Mouse (Mus musculus) kidney, postnatal 0 days (tissue): ENCODE results near the gene Lad1. TPM values are rescaled to one million over a fixed set of nuclear protein-coding genes. Genes with fewer than 3 reads are reported as not detected.
A peak's percentile ranks its signal among the peaks of the same experiment; 100 is the strongest.

Experiments
- ATAC-seq: fragments of 200-750 bp; cut with Nextera tagmentation; replicated peaks from 2 replicates; pipeline ENCODE4 v1.8.0; 2017; ENCODE audit warnings: low read depth, moderate number of reproducible peaks, moderate TSS enrichment, moderate library complexity; ENCODE audit not compliant: low FRiP score
- DNase-seq: peaks from one replicate; pipeline ENCODE4 v3.0.0-alpha.2; 2016; ENCODE audit warnings: low spot score
- H3K27ac ChIP-seq: fragments of 300-500 bp; sonication (generic); 2 replicates; pipeline ENCODE4 v1.5.1; 2014; ENCODE audit warnings: mild to moderate bottlenecking
- H3K27me3 ChIP-seq: fragments of 300-500 bp; sonication (generic); 2 replicates; pipeline ENCODE4 v1.6.1; 2014; ENCODE audit warnings: low read length, mixed read lengths; ENCODE audit not compliant: insufficient read depth
- H3K36me3 ChIP-seq: fragments of 300-500 bp; sonication (generic); 2 replicates; pipeline ENCODE4 v1.6.1; 2014; ENCODE audit warnings: low read length, mixed read lengths; ENCODE audit not compliant: insufficient read depth
- H3K4me1 ChIP-seq: fragments of 300-500 bp; sonication (generic); replicated peaks from 2 replicates; pipeline ENCODE4 v1.6.1; 2014; ENCODE audit warnings: antibody characterized with exemption, low read length, mixed read lengths; ENCODE audit not compliant: insufficient read depth
- H3K4me2 ChIP-seq: fragments of 300-500 bp; sonication (generic); 2 replicates; pipeline ENCODE4 v1.6.1; 2014; ENCODE audit warnings: mild to moderate bottlenecking, low read length, moderate library complexity, mixed read lengths
- H3K4me3 ChIP-seq: fragments of 300-500 bp; sonication (generic); replicated peaks from 2 replicates; pipeline ENCODE4 v1.5.1; 2014; ENCODE audit warnings: low read depth, low read length
- H3K9ac ChIP-seq: fragments of 300-500 bp; sonication (generic); 2 replicates; pipeline ENCODE4 v1.6.1; 2014; ENCODE audit warnings: low read depth, low read length
- H3K9me3 ChIP-seq: fragments of 300-500 bp; sonication (generic); replicated peaks from 2 replicates; pipeline ENCODE4 v1.6.1; 2016; ENCODE audit warnings: low read length, inconsistent platforms, mixed read lengths
- CTCF ChIP-seq: IDR thresholded peaks from 2 replicates; pipeline ENCODE4 v1.5.1; 2016; ENCODE audit warnings: antibody characterized with exemption, low read depth, mild to moderate bottlenecking, moderate library complexity
- WGBS: fragments of 180-500 bp; shearing (Covaris S2); extraction: QIAGEN DNeasy Blood & Tissue Kit; methylation state at CpG from one replicate; pipeline ENCODE4 v1.1.7; 2014; 5-methylcytosine and 5-hydroxymethylcytosine counted together
- polyA plus RNA-seq: library from polyadenylated mRNA; unstranded; fragments of >200 nt; fragmentation: Nextera tagmentation; extraction: Ambion mirVana; gene quantifications from 2 replicates; pipeline ENCODE4 v1.2.1, GENCODE M21; 2015

The Lad1 gene
- polyA plus RNA-seq, 1 experiment from 2014 or later, result 28.4 TPM

DNA sequence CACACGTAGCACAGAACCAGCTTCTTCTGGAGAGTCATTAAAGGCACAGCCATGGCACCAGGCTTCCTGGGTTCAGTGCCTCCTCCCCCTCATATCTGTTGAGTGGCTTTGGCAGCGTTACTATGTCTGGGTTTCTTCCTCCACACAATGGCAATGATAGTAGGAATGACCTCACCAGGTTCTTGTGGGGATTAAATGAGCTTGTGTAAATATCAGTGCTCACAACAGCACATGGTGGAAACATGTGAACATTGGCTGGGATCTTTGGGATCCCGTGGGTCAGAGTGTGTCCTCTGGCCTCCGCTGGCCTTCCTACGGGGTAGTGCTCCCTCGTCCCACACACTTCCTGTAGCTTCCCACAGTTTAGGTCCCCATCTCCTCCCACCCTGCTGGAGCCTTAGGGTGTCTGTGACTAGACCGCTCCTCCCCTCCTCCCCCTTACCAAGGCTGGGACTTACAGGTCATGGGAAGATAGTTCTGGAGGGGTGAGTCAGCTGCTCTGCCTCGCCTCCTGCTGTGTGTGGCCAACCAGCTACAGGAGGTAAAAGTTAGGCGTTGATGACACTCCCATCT, 43.7 kb downstream of the Lad1 start:
- Histone ChIP-seq H3K36me3 (no peaks in the 10 kb centered on the region), H3K4me3 (no peak overlapping the region), H3K27ac (no peak overlapping the region), H3K4me1 (no peaks in the 10 kb centered on the region), H3K27me3 (no peaks in the 10 kb centered on the region), H3K9me3 (no peaks in the 10 kb centered on the region), H3K9ac (no peak overlapping the region), H3K4me2 (no peak overlapping the region)
- ATAC-seq (peak; percentile 47; the same call in 1 of the 2 replicates), DNase-seq (no peak)
- TF ChIP-seq CTCF, result no peak
- 33% methylated on average over 9 of the region's 9 CpGs for WGBS

DNA sequence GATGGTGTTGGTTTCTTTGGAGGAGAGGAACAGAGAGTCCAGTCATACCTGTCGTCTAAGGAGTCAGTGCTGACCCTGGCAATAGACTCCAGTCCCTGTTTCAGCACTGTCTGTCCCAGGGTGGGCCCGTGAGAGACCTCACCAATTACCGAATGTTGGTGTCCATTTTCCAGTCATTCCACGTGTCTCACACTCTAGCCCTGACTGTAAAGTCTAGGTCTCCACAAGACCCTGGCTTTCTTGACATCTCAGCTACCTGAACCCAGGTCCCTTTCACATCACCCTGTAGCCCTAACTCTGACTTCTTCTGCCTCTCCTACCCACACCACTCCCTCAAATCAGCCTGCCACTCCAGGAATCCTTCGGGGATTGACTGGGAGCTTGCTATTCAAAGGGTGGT, 44.2 kb downstream of the Lad1 start:
- Histone ChIP-seq H3K9me3 (no peaks in the 10 kb centered on the region), H3K4me2 (no peak overlapping the region), H3K4me3 (no peak overlapping the region), H3K27ac (no peak overlapping the region), H3K27me3 (no peaks in the 10 kb centered on the region), H3K9ac (no peak overlapping the region), H3K36me3 (no peaks in the 10 kb centered on the region), H3K4me1 (no peaks in the 10 kb centered on the region)
- WGBS, result 81% methylated on average over 5 of the region's 5 CpGs
- DNase-seq, result no peak
- ATAC-seq, result no peak
- no peak for TF ChIP-seq CTCF

DNA sequence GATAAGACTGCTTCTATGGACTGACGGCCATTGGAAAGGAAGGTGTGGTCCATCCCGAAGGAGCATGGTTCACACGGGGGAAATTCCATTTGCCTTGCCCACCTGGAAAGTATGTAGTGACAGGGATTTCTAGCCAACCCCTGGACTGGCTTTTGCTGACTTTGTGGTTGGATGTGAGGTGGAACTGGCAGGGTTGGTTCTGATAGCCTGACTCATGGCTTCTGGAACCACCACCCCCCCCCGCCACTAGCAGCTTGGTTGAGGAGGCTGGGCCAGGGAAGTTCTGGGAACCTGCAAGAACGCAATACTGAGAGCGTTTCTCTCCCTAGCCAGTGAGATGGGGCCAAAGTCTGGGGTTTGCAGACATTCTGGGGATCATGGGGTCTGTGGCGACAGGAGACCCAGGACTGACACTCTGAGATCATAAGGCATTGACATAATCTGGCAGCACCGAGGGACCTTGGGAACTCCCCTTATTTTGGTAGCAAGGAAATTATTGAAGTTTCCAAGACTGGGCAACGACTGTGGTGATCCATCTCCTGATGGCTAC, 45.5 kb downstream of the Lad1 start:
- H3K4me1 ChIP-seq, result no peaks in the 10 kb centered on the region
- WGBS, result 81% methylated on average over 9 of the region's 9 CpGs
- ATAC-seq (no peak), DNase-seq (no peak)
- no peak overlapping the region for H3K27ac ChIP-seq
- no peaks in the 10 kb centered on the region for H3K36me3 ChIP-seq
- no peaks in the 10 kb centered on the region for H3K9me3 ChIP-seq
- no peak overlapping the region for H3K4me3 ChIP-seq
- H3K9ac ChIP-seq, result no peak overlapping the region
- H3K4me2 ChIP-seq, result no peak overlapping the region
- H3K27me3 ChIP-seq, result no peaks in the 10 kb centered on the region
- no peak for TF ChIP-seq CTCF

DNA sequence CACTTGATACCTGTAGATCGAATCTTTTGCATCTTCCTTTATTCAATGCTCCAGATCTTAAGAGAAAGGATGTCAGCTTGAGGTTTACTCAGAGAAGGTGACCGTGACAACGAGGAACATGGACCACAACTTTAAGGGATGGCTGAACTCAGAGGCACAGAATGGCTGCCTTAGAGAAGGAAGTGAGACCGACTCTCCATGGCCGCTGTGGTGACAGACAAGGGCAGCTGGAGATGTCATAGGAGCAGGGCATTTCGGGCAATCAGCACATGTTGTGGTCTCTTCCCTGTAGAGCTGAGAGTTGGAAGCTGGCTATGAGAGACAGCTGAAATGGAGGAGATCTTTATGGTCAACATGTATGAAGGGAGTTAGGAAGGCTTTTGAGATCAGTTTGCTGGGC, 46.4 kb downstream of the Lad1 start:
- DNase-seq, result no peak
- Histone ChIP-seq H3K9ac (no peak overlapping the region), H3K27ac (no peak overlapping the region), H3K4me3 (no peak overlapping the region), H3K9me3 (no peaks in the 10 kb centered on the region), H3K4me2 (no peak overlapping the region), H3K36me3 (no peaks in the 10 kb centered on the region), H3K4me1 (no peaks in the 10 kb centered on the region), H3K27me3 (no peaks in the 10 kb centered on the region)
- no peak for TF ChIP-seq CTCF
- 85% methylated on average over 6 of the region's 6 CpGs for WGBS
- no peak for ATAC-seq

DNA sequence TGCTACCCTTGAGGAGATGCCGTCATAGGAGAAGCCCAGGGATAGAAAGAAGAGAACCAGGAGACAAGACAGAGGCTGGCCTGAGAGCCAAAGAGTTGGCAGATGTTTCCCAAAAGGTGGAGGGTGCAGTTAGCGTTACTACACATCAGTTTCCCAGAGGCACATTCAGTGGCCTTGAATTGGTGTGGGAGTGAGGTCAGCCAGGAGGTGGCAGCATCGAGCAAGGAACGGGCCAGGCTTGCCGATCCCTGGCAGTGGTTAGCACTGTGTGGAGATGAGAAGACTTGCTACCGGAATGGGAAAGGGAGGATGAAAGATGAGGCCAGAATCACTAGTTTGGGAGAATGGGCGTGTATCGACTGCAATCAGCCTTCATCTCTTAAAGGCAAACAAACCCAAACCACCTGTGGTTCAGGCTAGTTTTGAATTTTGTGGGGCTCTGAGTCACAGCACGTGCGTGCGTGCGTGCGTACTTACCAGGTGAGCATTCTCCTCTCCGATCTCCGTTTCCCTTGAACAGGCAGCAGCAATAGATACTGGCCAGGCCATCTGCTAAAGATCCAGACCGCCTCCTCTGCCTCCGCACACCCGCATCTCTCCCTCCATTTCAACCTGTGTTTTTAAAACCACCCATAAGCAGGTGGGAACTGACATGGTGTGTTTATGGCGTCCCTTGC, 47.3 kb downstream of the Lad1 start:
- Histone ChIP-seq H3K27me3 (no peaks in the 10 kb centered on the region), H3K4me2 (no peak overlapping the region), H3K4me3 (no peak overlapping the region), H3K9me3 (no peaks in the 10 kb centered on the region), H3K36me3 (no peaks in the 10 kb centered on the region), H3K4me1 (no peaks in the 10 kb centered on the region), H3K27ac (no peak overlapping the region), H3K9ac (no peak overlapping the region)
- DNase-seq (peak; percentile 85), ATAC-seq (peak; percentile 48; the same call in 1 of the 2 replicates)
- TF ChIP-seq CTCF, result peak; percentile 94
- WGBS, result 48% methylated on average over 19 of the region's 19 CpGs

DNA sequence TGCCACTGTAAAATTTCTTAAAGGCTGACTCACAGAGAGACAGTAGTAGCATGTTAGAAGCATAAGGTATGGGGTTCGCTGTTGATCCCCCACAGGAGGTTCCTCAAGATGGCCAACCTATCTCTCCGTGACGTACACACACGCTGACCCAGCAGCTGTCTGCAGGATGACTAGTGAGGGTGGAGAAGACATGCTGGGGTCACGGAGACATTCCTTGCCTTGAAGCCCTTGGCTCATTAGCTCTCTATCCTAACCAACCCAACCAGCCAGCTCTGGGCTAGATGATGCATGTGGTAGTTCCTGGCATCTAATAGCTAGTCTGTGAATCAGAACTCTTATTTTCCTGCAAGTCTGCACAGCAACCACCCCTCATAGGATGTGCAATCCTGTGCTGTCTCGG, 50.2 kb downstream of the Lad1 start:
- no peak overlapping the region for H3K9ac ChIP-seq
- WGBS, result 92% methylated on average over 6 of the region's 6 CpGs
- no peaks in the 10 kb centered on the region for H3K36me3 ChIP-seq
- no peak overlapping the region for H3K4me2 ChIP-seq
- H3K4me3 ChIP-seq, result no peak overlapping the region
- TF ChIP-seq CTCF, result no peak
- no peak overlapping the region for H3K27ac ChIP-seq
- no peak for ATAC-seq
- no peak for DNase-seq
- H3K9me3 ChIP-seq, result no peaks in the 10 kb centered on the region
- no peaks in the 10 kb centered on the region for H3K4me1 ChIP-seq
- no peaks in the 10 kb centered on the region for H3K27me3 ChIP-seq

DNA sequence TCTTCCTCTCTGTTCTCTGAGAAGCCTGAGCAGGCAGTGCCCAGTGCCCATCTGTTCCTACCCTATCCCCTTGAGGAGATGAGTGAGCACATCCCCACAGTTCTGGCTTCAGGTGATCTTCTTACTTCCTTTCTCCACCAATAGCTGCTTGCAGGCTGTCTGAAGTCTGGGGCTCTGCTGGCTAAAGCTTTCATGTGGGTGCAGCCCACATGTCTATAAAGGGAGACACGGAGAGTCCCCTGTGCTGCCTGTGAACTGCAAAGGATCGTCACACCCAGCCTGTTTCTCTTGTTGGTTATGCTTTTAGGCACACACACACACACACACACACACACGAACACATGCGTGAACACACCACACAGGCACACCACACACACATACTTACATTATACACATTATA, 54.6 kb downstream of the Lad1 start:
- no peak overlapping the region for H3K4me2 ChIP-seq
- 74% methylated on average over 4 of the region's 4 CpGs for WGBS

More for the DNA sequence above, 54.6 kb downstream of the Lad1 start:
- Histone ChIP-seq H3K36me3 (no peaks in the 10 kb centered on the region), H3K27me3 (no peaks in the 10 kb centered on the region), H3K27ac (no peak overlapping the region), H3K4me3 (no peak overlapping the region), H3K9ac (no peak overlapping the region), H3K4me1 (no peaks in the 10 kb centered on the region), H3K9me3 (no peaks in the 10 kb centered on the region)
- no peak for ATAC-seq
- no peak for TF ChIP-seq CTCF
- no peak for DNase-seq
